Mouse (Mus musculus) megakaryocyte, embryonic 14.5 days (primary cell): ENCODE measurements around the gene 4921507P07Rik. TPM values are rescaled to one million over a fixed set of nuclear protein-coding genes. Genes with fewer than 3 reads are reported as not detected.
A peak's percentile ranks its signal among the peaks of the same experiment; 100 is the strongest.

Experiments used
- H3K27me3 ChIP-seq: replicated peaks from 2 replicates; pipeline ENCODE3; 2012; ENCODE audit warnings: inconsistent platforms
- H3K36me3 ChIP-seq: replicated peaks from 2 replicates; pipeline ENCODE3; 2012; ENCODE audit warnings: low read length, inconsistent platforms, mixed read lengths
- H3K4me1 ChIP-seq: 2 replicates; pipeline ENCODE4 v1.6.1; 2012; ENCODE audit warnings: inconsistent platforms
- H3K4me3 ChIP-seq: replicated peaks from 2 replicates; pipeline ENCODE3; 2012; ENCODE audit warnings: moderate library complexity, mild to moderate bottlenecking, inconsistent platforms
- H3K9me3 ChIP-seq: 2 replicates; pipeline ENCODE4 v1.6.1; 2012; ENCODE audit warnings: inconsistent platforms
- FLI1 ChIP-seq: IDR thresholded peaks from 2 replicates; pipeline ENCODE4 v1.6.1; 2012; ENCODE audit warnings: low read length, inconsistent platforms, mixed read lengths
- GATA1 ChIP-seq: IDR thresholded peaks from 3 replicates; pipeline ENCODE4 v1.6.1; 2012; ENCODE audit warnings: mixed read lengths, low read length, inconsistent platforms, borderline replicate concordance
- polyA plus RNA-seq: library from polyadenylated mRNA; stranded (reverse); fragments of >175 nt; gene quantifications from 2 replicates; pipeline ENCODE4 v1.2.3, GENCODE M21; 2012; ENCODE audit warnings: low replicate concordance; ENCODE audit not compliant: insufficient read depth

Gene 4921507P07Rik
- polyA plus RNA-seq, 1 experiment = not detected

- Histone ChIP-seq H3K4me3 (no peak overlapping the region), H3K9me3 (peaks cover 7% of the 10 kb centered on the region), H3K36me3 (peaks cover 3% of the 10 kb centered on the region), H3K27me3 (peaks cover 14% of the 10 kb centered on the region), H3K4me1 (peaks cover 31% of the 10 kb centered on the region)
- TF ChIP-seq GATA1 (no peak), FLI1 (no peak)
Measured at GRCm38 (mm10) chr6:50539641-50540040, 56.8 kb downstream of the 4921507P07Rik start.

- Histone ChIP-seq H3K36me3 (no peaks in the 10 kb centered on the region), H3K9me3 (peaks cover 4% of the 10 kb centered on the region; the same call in 1 of the 2 replicates), H3K27me3 (peaks cover 14% of the 10 kb centered on the region), H3K4me1 (peaks cover 19% of the 10 kb centered on the region), H3K4me3 (peak overlapping the region; percentile 82)
- TF ChIP-seq FLI1 = no peak
- TF ChIP-seq GATA1 = no peak
Measured at GRCm38 (mm10) chr6:50536461-50536892, 60.0 kb downstream of the 4921507P07Rik start.

GRCm38 (mm10) chr6:50535346-50535745 lies 61.1 kb downstream of the 4921507P07Rik start:
- H3K4me3 ChIP-seq = no peak overlapping the region
- no peak for TF ChIP-seq FLI1
- TF ChIP-seq GATA1 = no peak
- H3K27me3 ChIP-seq = peaks cover 14% of the 10 kb centered on the region
- H3K9me3 ChIP-seq = peaks cover 10% of the 10 kb centered on the region
- H3K4me1 ChIP-seq = peaks cover 20% of the 10 kb centered on the region
- no peaks in the 10 kb centered on the region for H3K36me3 ChIP-seq

- TF ChIP-seq GATA1 (no peak), FLI1 (no peak)
- peaks cover 5% of the 10 kb centered on the region for H3K27me3 ChIP-seq
- peaks cover 10% of the 10 kb centered on the region for H3K9me3 ChIP-seq
- H3K4me3 ChIP-seq = no peak overlapping the region
- peaks cover 28% of the 10 kb centered on the region for H3K4me1 ChIP-seq
- H3K36me3 ChIP-seq = no peaks in the 10 kb centered on the region
Measured at GRCm38 (mm10) chr6:50531920-50532319, 64.5 kb downstream of the 4921507P07Rik start.

- Histone ChIP-seq H3K9me3 (peaks cover 10% of the 10 kb centered on the region), H3K4me1 (peaks cover 30% of the 10 kb centered on the region)
Measured at GRCm38 (mm10) chr6:50531003-50531402, 65.4 kb downstream of the 4921507P07Rik start.

GRCm38 (mm10) chr6:50529194-50529593 lies 67.2 kb downstream of the 4921507P07Rik start:
- TF ChIP-seq FLI1 (no peak), GATA1 (no peak)
- H3K4me1 ChIP-seq = peaks cover 35% of the 10 kb centered on the region
- no peak overlapping the region for H3K4me3 ChIP-seq
- peaks cover 10% of the 10 kb centered on the region for H3K9me3 ChIP-seq
- H3K27me3 ChIP-seq = peaks cover 2% of the 10 kb centered on the region
- H3K36me3 ChIP-seq = no peaks in the 10 kb centered on the region

More at GRCm38 (mm10) chr6:50531003-50531402, 65.4 kb downstream of the 4921507P07Rik start:
- no peak overlapping the region for H3K4me3 ChIP-seq
- peaks cover 3% of the 10 kb centered on the region for H3K27me3 ChIP-seq
- TF ChIP-seq FLI1 (no peak), GATA1 (no peak)
- H3K36me3 ChIP-seq = no peaks in the 10 kb centered on the region

GRCm38 (mm10) chr6:50527416-50527815 lies 69.0 kb downstream of the 4921507P07Rik start:
- peaks cover 10% of the 10 kb centered on the region for H3K9me3 ChIP-seq
- H3K4me3 ChIP-seq = no peak overlapping the region
- H3K4me1 ChIP-seq = peaks cover 35% of the 10 kb centered on the region
- peaks cover 2% of the 10 kb centered on the region for H3K27me3 ChIP-seq
- no peaks in the 10 kb centered on the region for H3K36me3 ChIP-seq
- TF ChIP-seq GATA1 (no peak), FLI1 (no peak)

- H3K36me3 ChIP-seq = no peaks in the 10 kb centered on the region
- H3K4me1 ChIP-seq = peaks cover 38% of the 10 kb centered on the region
- peaks cover 2% of the 10 kb centered on the region for H3K27me3 ChIP-seq
- H3K4me3 ChIP-seq = no peak overlapping the region
- peaks cover 6% of the 10 kb centered on the region for H3K9me3 ChIP-seq
- no peak for TF ChIP-seq FLI1
- no peak for TF ChIP-seq GATA1
Measured at GRCm38 (mm10) chr6:50526597-50527024, 69.8 kb downstream of the 4921507P07Rik start.

GRCm38 (mm10) chr6:50525846-50526245 lies 70.6 kb downstream of the 4921507P07Rik start:
- Histone ChIP-seq H3K27me3 (peaks cover 2% of the 10 kb centered on the region), H3K4me1 (peaks cover 38% of the 10 kb centered on the region), H3K9me3 (no peaks in the 10 kb centered on the region), H3K36me3 (no peaks in the 10 kb centered on the region), H3K4me3 (no peak overlapping the region)
- TF ChIP-seq GATA1 (no peak), FLI1 (no peak)

GRCm38 (mm10) chr6:50524261-50524896 lies 72.1 kb downstream of the 4921507P07Rik start:
- H3K36me3 ChIP-seq = no peaks in the 10 kb centered on the region

More at GRCm38 (mm10) chr6:50524261-50524896, 72.1 kb downstream of the 4921507P07Rik start:
- peaks cover 2% of the 10 kb centered on the region for H3K27me3 ChIP-seq
- no peaks in the 10 kb centered on the region for H3K9me3 ChIP-seq
- TF ChIP-seq GATA1 = no peak
- no peak for TF ChIP-seq FLI1
- H3K4me3 ChIP-seq = no peak overlapping the region
- peaks cover 32% of the 10 kb centered on the region for H3K4me1 ChIP-seq

Other genes with a start within 250 kb of the 4921507P07Rik start
- 4.3 and 7.3 TPM in 2 replicates for gene Osbpl3, start 140.4 kb downstream of the 4921507P07Rik start, polyA plus RNA-seq
- gene Cycs, start 30.1 kb downstream of the 4921507P07Rik start, polyA plus RNA-seq = 9.2 TPM in 1 of 2 replicates, not detected in the other
- not detected in 2 replicates for gene Npvf, start 57.8 kb upstream of the 4921507P07Rik start, polyA plus RNA-seq